Comparison of ENCODE assay signal across 33 mouse cellular contexts in the genomic region with DNA sequence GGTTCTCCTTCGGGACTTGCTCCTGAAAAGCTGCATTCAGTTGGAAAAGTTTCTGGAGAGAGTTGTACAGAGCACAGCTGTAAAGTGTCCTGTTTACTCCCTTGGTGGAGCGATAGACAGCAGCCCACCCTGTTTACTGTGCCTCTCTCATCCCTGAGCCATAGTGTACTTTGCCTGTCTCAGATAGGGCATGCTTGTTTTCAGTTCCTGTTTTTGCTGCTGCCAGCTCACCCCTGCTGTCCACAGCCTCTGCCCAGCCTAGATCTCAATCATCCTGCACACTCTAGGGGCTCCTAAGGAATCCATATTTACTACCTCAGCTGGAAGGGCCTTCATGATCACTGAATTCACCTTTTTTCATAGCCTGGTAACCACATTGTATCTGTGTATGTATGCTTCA.
DNase-seq lines count a peak whose midpoint lies in the region; ATAC-seq and TF ChIP-seq lines count a peak whose summit lies in the region.
"Had no signal": no experiment of that assay in that cellular context is flagged by ENCODE, and none has a peak within 500 bp of the region (broad histone marks: within the 10 kb centered on the region; RNA-seq: fewer than 3 reads in every experiment).

No protein-coding gene starts in this region.

- H3K79me2 ChIP-seq in CH12.LX (replicated peaks; ENCODE audit: control insufficient read depth, extremely low read depth, insufficient read depth, poor library complexity, severe bottlenecking), result no peaks in the 10 kb centered on the region

- H3K4me1 ChIP-seq in forebrain, embryonic 13.5 days, result peaks cover 28% of the 10 kb centered on the region
- H3K4me1 ChIP-seq in forebrain, embryonic 14.5 days (ENCODE audit: control insufficient read depth, insufficient read depth, low read length), result 0 out of 2 replicates have a peak, but pooled peaks cover 3% of the 10 kb centered on the region
- H3K4me1 ChIP-seq in midbrain, embryonic 10.5 days, result peaks cover 24% of the 10 kb centered on the region
- H3K4me1 ChIP-seq in midbrain, embryonic 16.5 days (ENCODE audit: control insufficient read depth, insufficient read depth, low read length), result peaks cover 29% of the 10 kb centered on the region
- H3K4me1 ChIP-seq in CH12.LX (ENCODE audit: control insufficient read depth in 1 of 2, insufficient read depth in 2 of 2), result peaks cover 0 to 7% of the 10 kb centered on the region in 2 experiments; a peak in 2 of 4 replicates
- peaks cover 19% of the 10 kb centered on the region for H3K4me1 ChIP-seq in limb, embryonic 12.5 days (replicated peaks)
- H3K4me1 ChIP-seq in heart, embryonic 10.5 days, result no peaks in the 10 kb centered on the region
- H3K4me1 ChIP-seq: embryonic facial prominence, embryonic 15.5 days; stomach, embryonic 15.5 days had no signal

- peaks cover 36% of the 10 kb centered on the region; the same call in 1 of the 2 replicates for H3K36me3 ChIP-seq in forebrain, embryonic 13.5 days (ENCODE audit: poor library complexity, severe bottlenecking)
- H3K36me3 ChIP-seq in forebrain, embryonic 14.5 days (ENCODE audit: control insufficient read depth, insufficient read depth, low read length), result peaks cover 32% of the 10 kb centered on the region
- peaks cover 57% of the 10 kb centered on the region for H3K36me3 ChIP-seq in midbrain, embryonic 10.5 days
- 0 out of 2 replicates have a peak, but pooled peaks cover 2% of the 10 kb centered on the region for H3K36me3 ChIP-seq in midbrain, embryonic 16.5 days (ENCODE audit: control insufficient read depth, insufficient read depth, low read length)
- no peaks in the 10 kb centered on the region for H3K36me3 ChIP-seq in CH12.LX (replicated peaks in 1 of 2; ENCODE audit: control insufficient read depth in 1 of 2, insufficient read depth in 1 of 2, low read length in 1 of 2)
- peaks cover 7% of the 10 kb centered on the region; the same call in 1 of the 2 replicates for H3K36me3 ChIP-seq in limb, embryonic 12.5 days
- H3K36me3 ChIP-seq in heart, embryonic 10.5 days, result no peaks in the 10 kb centered on the region
- H3K36me3 ChIP-seq: embryonic facial prominence, embryonic 15.5 days; stomach, embryonic 15.5 days had no signal

- WGBS in forebrain, embryonic 13.5 days, result 83% methylated on average over 2 of the region's 2 CpGs
- WGBS in forebrain, embryonic 14.5 days, result 64% methylated on average over 2 of the region's 2 CpGs
- WGBS in midbrain, embryonic 10.5 days, result 72% methylated on average over 2 of the region's 2 CpGs
- 76% methylated on average over 2 of the region's 2 CpGs for WGBS in midbrain, embryonic 16.5 days
- WGBS in limb, embryonic 12.5 days, result 84% methylated on average over 2 of the region's 2 CpGs
- WGBS in heart, embryonic 10.5 days, result 84% methylated on average over 2 of the region's 2 CpGs

- no peak overlapping the region for H3K4me2 ChIP-seq in forebrain, embryonic 13.5 days
- H3K4me2 ChIP-seq in forebrain, embryonic 14.5 days (ENCODE audit: low read length), result no peak overlapping the region
- no peak overlapping the region for H3K4me2 ChIP-seq in midbrain, embryonic 16.5 days (ENCODE audit: low read length)
- H3K4me2 ChIP-seq in CH12.LX (ENCODE audit: insufficient read depth, low read depth, poor library complexity, severe bottlenecking), result no peak overlapping the region
- no peak overlapping the region for H3K4me2 ChIP-seq in limb, embryonic 12.5 days
- H3K4me2 ChIP-seq: embryonic facial prominence, embryonic 15.5 days; forebrain, embryonic 15.5 days; midbrain, embryonic 12.5 days; neural tube, embryonic 13.5 days; stomach, embryonic 15.5 days had no signal

- no peak for TF ChIP-seq POLR2A in CH12.LX (IDR thresholded peaks at IDR 0.05; ENCODE audit: low read depth, low read length)

- no peak for DNase-seq in forebrain, embryonic 14.5 days (ENCODE audit: low spot score)
- no peak for DNase-seq in midbrain, embryonic 10.5 days (ENCODE audit: low spot score)
- DNase-seq in CH12.LX (ENCODE audit: extremely low read depth), result peak; percentile 12
- no peak for DNase-seq in heart, postnatal 14 days
- no peak for DNase-seq in heart, embryonic 10.5 days (ENCODE audit: low spot score)
- DNase-seq: adrenal gland, adult 2 months; adrenal gland, postnatal 36 days; cerebellum, adult 2 months; cerebellum, postnatal 14 days; gastrocnemius, adult 2 months; gastrocnemius, postnatal 36 days; kidney, adult 9 months; kidney, postnatal 10 days; layer of hippocampus, postnatal 36 days; left cerebral cortex, postnatal 4 days; liver; lung, adult 2 months; lung, postnatal 14 days; right cerebral cortex, postnatal 14 days had no signal

- TF ChIP-seq CTCF in CH12.LX (conservative IDR thresholded peaks at IDR 0.05 in 1 of 2, IDR thresholded peaks at IDR 0.05 in 1 of 2; ENCODE audit: low read depth in 2 of 2, low read length in 2 of 2), result no peak

- no peak overlapping the region for H3K27ac ChIP-seq in forebrain, embryonic 13.5 days
- no peak overlapping the region for H3K27ac ChIP-seq in forebrain, embryonic 14.5 days (ENCODE audit: low read depth, low read length)
- 0 out of 2 replicates have a peak overlapping the region, but pooled peaks have one; percentile 64 for H3K27ac ChIP-seq in midbrain, embryonic 10.5 days (replicated peaks)
- no peak overlapping the region for H3K27ac ChIP-seq in midbrain, embryonic 16.5 days (ENCODE audit: low read length)
- no peak overlapping the region for H3K27ac ChIP-seq in CH12.LX (ENCODE audit: insufficient read depth, low read depth)
- peak overlapping the region; percentile 45; the same call in 1 of the 2 replicates for H3K27ac ChIP-seq in limb, embryonic 12.5 days
- no peak overlapping the region for H3K27ac ChIP-seq in heart, embryonic 10.5 days
- H3K27ac ChIP-seq: embryonic facial prominence, embryonic 10.5 days; embryonic facial prominence, embryonic 15.5 days; gastrocnemius, adult 2 months; hindbrain, postnatal 0 days; liver, embryonic 14.5 days; midbrain, embryonic 12.5 days; neural tube, embryonic 13.5 days; stomach, embryonic 15.5 days had no signal

- intact Hi-C loops in heart, postnatal 14 days (cut with DNase I), result no loop called here

- in situ Hi-C loops in CH12.LX (cut with MboI; ENCODE audit: low pct_ligation_motif_present, low pct_unique_long_range_greater_than_20kb, low sequenced_read_pairs), result no loop called here

- no peak overlapping the region for H3K4me3 ChIP-seq in forebrain, embryonic 13.5 days
- H3K4me3 ChIP-seq in forebrain, embryonic 14.5 days (ENCODE audit: low read depth, low read length), result no peak overlapping the region
- no peak overlapping the region for H3K4me3 ChIP-seq in midbrain, embryonic 10.5 days
- no peak overlapping the region for H3K4me3 ChIP-seq in midbrain, embryonic 16.5 days (ENCODE audit: low read depth, low read length)
- no peak overlapping the region for H3K4me3 ChIP-seq in CH12.LX (replicated peaks in 1 of 3; ENCODE audit: low read depth in 2 of 3, low read length in 2 of 3, poor library complexity in 1 of 3)
- no peak overlapping the region for H3K4me3 ChIP-seq in limb, embryonic 12.5 days (replicated peaks)
- H3K4me3 ChIP-seq in heart, embryonic 10.5 days, result no peak overlapping the region
- H3K4me3 ChIP-seq: embryonic facial prominence, embryonic 10.5 days; embryonic facial prominence, embryonic 15.5 days; forebrain, embryonic 15.5 days; gastrocnemius, adult 2 months; midbrain, embryonic 12.5 days; myocyte; neural tube, embryonic 13.5 days; stomach, embryonic 15.5 days had no signal

- no peak overlapping the region for H3K9ac ChIP-seq in forebrain, embryonic 13.5 days
- no peak overlapping the region for H3K9ac ChIP-seq in forebrain, embryonic 14.5 days (ENCODE audit: low read length)
- H3K9ac ChIP-seq in midbrain, embryonic 16.5 days (ENCODE audit: low read depth, low read length), result no peak overlapping the region
- no peak overlapping the region for H3K9ac ChIP-seq in CH12.LX (ENCODE audit: insufficient read depth, low read depth)
- H3K9ac ChIP-seq in limb, embryonic 12.5 days (replicated peaks), result no peak overlapping the region
- H3K9ac ChIP-seq: embryonic facial prominence, embryonic 15.5 days; forebrain, embryonic 15.5 days; liver, embryonic 14.5 days; midbrain, embryonic 12.5 days; neural tube, embryonic 13.5 days; stomach, embryonic 15.5 days had no signal

- no peaks in the 10 kb centered on the region for H3K27me3 ChIP-seq in forebrain, embryonic 13.5 days
- H3K27me3 ChIP-seq in forebrain, embryonic 14.5 days (replicated peaks; ENCODE audit: control insufficient read depth, insufficient read depth, low read length), result no peaks in the 10 kb centered on the region
- H3K27me3 ChIP-seq in midbrain, embryonic 10.5 days (ENCODE audit: low read depth, poor library complexity, severe bottlenecking), result no peaks in the 10 kb centered on the region
- no peaks in the 10 kb centered on the region for H3K27me3 ChIP-seq in midbrain, embryonic 16.5 days (ENCODE audit: control insufficient read depth, insufficient read depth, low read depth, low read length)
- no peaks in the 10 kb centered on the region for H3K27me3 ChIP-seq in CH12.LX (replicated peaks)
- no peaks in the 10 kb centered on the region for H3K27me3 ChIP-seq in limb, embryonic 12.5 days
- H3K27me3 ChIP-seq in heart, embryonic 10.5 days (ENCODE audit: insufficient read depth, poor library complexity, severe bottlenecking), result no peaks in the 10 kb centered on the region
- H3K27me3 ChIP-seq: embryonic facial prominence, embryonic 15.5 days; forebrain, embryonic 15.5 days; midbrain, embryonic 12.5 days; neural tube, embryonic 13.5 days; stomach, embryonic 15.5 days had no signal

- no peaks in the 10 kb centered on the region for H3K9me3 ChIP-seq in forebrain, embryonic 13.5 days (replicated peaks)
- H3K9me3 ChIP-seq in forebrain, embryonic 14.5 days (replicated peaks; ENCODE audit: control insufficient read depth, low read length), result no peaks in the 10 kb centered on the region
- H3K9me3 ChIP-seq in midbrain, embryonic 10.5 days (replicated peaks), result no peaks in the 10 kb centered on the region
- H3K9me3 ChIP-seq in midbrain, embryonic 16.5 days (replicated peaks; ENCODE audit: control insufficient read depth, low read length, poor library complexity, severe bottlenecking), result no peaks in the 10 kb centered on the region
- no peaks in the 10 kb centered on the region for H3K9me3 ChIP-seq in CH12.LX (replicated peaks; ENCODE audit: low read length)
- no peaks in the 10 kb centered on the region for H3K9me3 ChIP-seq in limb, embryonic 12.5 days
- H3K9me3 ChIP-seq in heart, embryonic 10.5 days, result no peaks in the 10 kb centered on the region
- H3K9me3 ChIP-seq: embryonic facial prominence, embryonic 10.5 days; embryonic facial prominence, embryonic 15.5 days; forebrain, embryonic 15.5 days; midbrain, embryonic 12.5 days; neural tube, embryonic 13.5 days; stomach, embryonic 15.5 days had no signal

- TF ChIP-seq EP300 in CH12.LX (IDR thresholded peaks at IDR 0.05; ENCODE audit: low read length), result 0 out of 2 replicates have a peak, but pooled peaks have one; percentile 26

- dilution Hi-C loops in CH12.LX (cut with MboI; ENCODE audit: extremely low pct_ligation_motif_present, extremely low pct_unique_long_range_greater_than_20kb, low sequenced_read_pairs), result no loop called here

- ATAC-seq in forebrain, embryonic 13.5 days, result 0 out of 2 replicates have a peak, but pooled peaks have one; percentile 36
- no peak for ATAC-seq in forebrain, embryonic 14.5 days
- ATAC-seq in midbrain, embryonic 16.5 days, result no peak
- ATAC-seq in limb, embryonic 12.5 days (ENCODE audit: insufficient number of reproducible peaks, insufficient read depth, low FRiP score, low TSS enrichment, low read depth), result no peak
- ATAC-seq: activated CD4-positive, CD25-positive, alpha-beta regulatory T cell, adult 4 months; forebrain, embryonic 15.5 days; hindbrain, postnatal 0 days; intestine, postnatal 0 days had no signal

- no peak for TF ChIP-seq RAD21 in CH12.LX (IDR thresholded peaks at IDR 0.05; ENCODE audit: low read depth, low read length)

Comparison
In these comparisons a context has a peak if more than half of its experiments do, and no peak if none do; other contexts are left out.
1. H3K27ac ChIP-seq: peak in midbrain, embryonic 10.5 days (single experiment) and limb, embryonic 12.5 days (single experiment); none in forebrain, embryonic 13.5 days (single experiment), forebrain, embryonic 14.5 days (single experiment), midbrain, embryonic 16.5 days (single experiment), CH12.LX (single experiment) and heart, embryonic 10.5 days (single experiment).